Mouse (Mus musculus) erythroblast, embryonic 14.5 days (primary cell): ENCODE data around the gene Eras. TPM values are rescaled to one million over a fixed set of nuclear protein-coding genes. Genes with fewer than 3 reads are reported as not detected.

ENCODE experiments used
- H3K27me3 ChIP-seq: 2 replicates; pipeline ENCODE4 v1.6.1; 2012; ENCODE audit warnings: inconsistent platforms; ENCODE audit not compliant: control insufficient read depth
- H3K36me3 ChIP-seq: 2 replicates; pipeline ENCODE4 v1.6.1; 2012; ENCODE audit warnings: mild to moderate bottlenecking, inconsistent platforms; ENCODE audit not compliant: control insufficient read depth
- H3K4me1 ChIP-seq: 2 replicates; pipeline ENCODE4 v1.6.1; 2012; ENCODE audit warnings: inconsistent platforms; ENCODE audit not compliant: control insufficient read depth
- H3K4me3 ChIP-seq: replicated peaks from 2 replicates; pipeline ENCODE3; 2012; ENCODE audit warnings: moderate library complexity, mild to moderate bottlenecking, inconsistent platforms
- H3K9me3 ChIP-seq: 2 replicates; pipeline ENCODE4 v1.6.1; 2012; ENCODE audit warnings: low read length, inconsistent platforms, mixed read lengths; ENCODE audit not compliant: control insufficient read depth
- GATA1 ChIP-seq: IDR thresholded peaks from 2 replicates; pipeline ENCODE4 v1.6.1; 2012; ENCODE audit warnings: low read length, inconsistent platforms, mixed read lengths
- TAL1 ChIP-seq: IDR thresholded peaks from 3 replicates; pipeline ENCODE4 v1.6.1; 2012; ENCODE audit warnings: low read length, inconsistent platforms, mixed read lengths
- polyA plus RNA-seq: library from polyadenylated mRNA; stranded (reverse); fragments of >175 nt; gene quantifications from 2 replicates; pipeline ENCODE4 v1.2.3, GENCODE M21; 2012

Eras gene
- polyA plus RNA-seq, 1 experiment: not detected

- H3K4me3 ChIP-seq: no peak overlapping the region
- no peaks in the 10 kb centered on the region for H3K27me3 ChIP-seq
- H3K36me3 ChIP-seq: no peaks in the 10 kb centered on the region; the same call in 1 of the 2 replicates
- H3K4me1 ChIP-seq: peaks cover 16% of the 10 kb centered on the region
- H3K9me3 ChIP-seq: peaks cover 9% of the 10 kb centered on the region
- no peak for TF ChIP-seq GATA1
- no peak for TF ChIP-seq TAL1
Measured at GRCm38 (mm10) chrX:7950091-7950490, 21.7 kb upstream of the Eras start.

DNA sequence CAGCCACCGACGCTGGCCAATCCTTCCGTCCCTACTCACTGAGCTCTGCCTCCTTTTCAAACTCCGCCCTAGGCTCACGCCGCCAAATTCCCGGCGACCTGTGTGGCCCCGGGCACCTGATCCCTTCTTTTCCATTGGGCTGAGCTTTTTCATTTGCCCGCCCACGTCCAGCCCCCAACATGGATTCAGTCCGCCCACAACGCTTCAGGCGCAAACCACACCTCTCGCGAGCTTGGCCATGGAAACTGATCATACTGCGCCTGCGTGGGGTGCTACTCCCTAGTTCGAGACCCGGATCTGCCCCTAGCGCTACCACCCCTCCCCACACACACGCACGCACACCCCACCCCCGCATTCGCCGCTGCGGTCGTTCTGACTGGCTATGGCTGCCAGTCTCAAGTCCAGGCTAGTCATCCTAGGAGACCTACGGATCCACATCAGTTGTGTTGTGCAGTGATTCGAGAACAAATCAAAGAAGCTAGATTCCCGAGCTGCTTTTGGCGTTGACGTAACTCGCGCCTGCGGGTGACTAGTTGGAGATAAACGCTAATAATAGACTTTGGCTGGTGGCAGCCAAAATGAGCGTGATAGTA, 19.6 kb upstream of the Eras start:
- no peaks in the 10 kb centered on the region; the same call in 1 of the 2 replicates for H3K36me3 ChIP-seq
- H3K4me3 ChIP-seq: peak overlapping the region; percentile 74

DNA sequence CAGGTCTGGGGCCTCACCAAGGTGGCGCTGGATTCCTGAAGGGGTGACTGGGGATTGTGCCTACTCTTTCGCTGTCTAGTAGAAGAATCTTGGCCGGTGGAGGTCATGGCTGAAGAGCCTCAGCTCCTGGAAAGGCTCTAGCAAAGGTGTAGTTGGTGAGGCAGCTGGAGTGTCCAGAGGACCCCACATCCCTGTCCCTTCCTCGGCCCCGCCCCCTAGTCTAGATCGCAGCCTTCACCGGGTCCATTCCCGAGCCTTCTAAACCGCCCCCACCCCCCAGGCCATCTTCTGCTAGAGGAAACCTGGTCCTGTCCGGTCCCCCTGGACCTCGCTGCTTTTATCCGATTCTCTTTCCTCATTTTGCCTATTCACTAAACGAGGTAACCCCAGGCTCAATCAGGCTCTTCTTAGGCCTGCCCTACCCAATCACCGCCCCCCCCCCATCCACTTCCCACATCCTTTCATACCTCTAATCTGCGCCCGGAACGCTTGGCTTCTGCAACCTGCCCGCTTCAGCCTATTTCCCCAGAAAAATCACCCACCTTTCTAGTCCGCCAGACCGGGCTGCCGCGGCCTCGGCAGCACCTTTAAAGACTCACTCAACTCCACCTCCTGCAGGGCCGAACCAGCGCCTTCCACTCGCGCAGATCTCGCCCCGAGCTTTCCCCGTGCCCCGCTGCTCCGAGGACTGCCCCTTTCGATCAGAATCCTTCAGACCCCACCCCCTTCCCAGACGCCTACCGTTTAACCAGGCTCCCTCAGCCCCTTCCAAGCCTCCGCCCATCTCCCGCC, 18.9 kb upstream of the Eras start, which contains the start of gene Hdac6:
Gene Hdac6, minus strand, starts transcription at position 782 of the 792 bp plus-strand sequence.
- peak within 1 kb of the TSS; percentile 74 for H3K4me3 ChIP-seq
- TF ChIP-seq GATA1 (no peak), TAL1 (no peak)
- no peaks in the 10 kb centered on the region for H3K27me3 ChIP-seq
- H3K9me3 ChIP-seq: peaks cover 9% of the 10 kb centered on the region
- H3K4me1 ChIP-seq: peaks cover 16% of the 10 kb centered on the region
- no peaks in the 10 kb centered on the region; the same call in 1 of the 2 replicates for H3K36me3 ChIP-seq

More for the DNA sequence above, 19.6 kb upstream of the Eras start:
- peaks cover 16% of the 10 kb centered on the region for H3K4me1 ChIP-seq
- no peak for TF ChIP-seq TAL1
- no peak for TF ChIP-seq GATA1
- no peaks in the 10 kb centered on the region for H3K27me3 ChIP-seq
- H3K9me3 ChIP-seq: peaks cover 9% of the 10 kb centered on the region

DNA sequence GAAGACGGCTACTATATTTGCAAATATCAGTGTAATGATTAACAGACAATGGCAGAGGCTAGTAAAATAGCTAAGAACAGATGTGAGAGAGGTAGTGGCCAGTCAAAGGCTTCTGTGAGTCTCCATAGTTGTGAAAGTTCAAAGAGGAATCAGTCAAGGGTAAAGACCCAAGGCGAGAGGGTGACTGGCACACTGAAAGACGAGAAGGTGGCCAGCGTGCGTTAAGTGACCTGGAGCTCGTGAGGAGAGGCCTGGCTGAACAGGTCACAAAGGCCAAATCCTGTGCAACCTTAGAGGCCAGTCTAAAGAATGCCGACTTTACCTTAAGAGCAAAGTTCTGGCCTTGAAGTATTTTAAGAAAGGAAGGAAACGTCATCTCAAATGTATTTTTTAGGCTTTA, 17.2 kb upstream of the Eras start:
- H3K36me3 ChIP-seq: peaks cover 4% of the 10 kb centered on the region; the same call in 1 of the 2 replicates

GRCm38 (mm10) chrX:7937667-7938066, 9.3 kb upstream of the Eras start:
- Histone ChIP-seq H3K9me3 (peaks cover 4% of the 10 kb centered on the region; the same call in 1 of the 2 replicates), H3K27me3 (no peaks in the 10 kb centered on the region), H3K4me1 (peaks cover 3% of the 10 kb centered on the region), H3K4me3 (no peak overlapping the region), H3K36me3 (peaks cover 26% of the 10 kb centered on the region)
- TF ChIP-seq TAL1 (no peak), GATA1 (no peak)

More for the DNA sequence above, 17.2 kb upstream of the Eras start:
- TF ChIP-seq TAL1 (no peak), GATA1 (no peak)
- Histone ChIP-seq H3K9me3 (peaks cover 9% of the 10 kb centered on the region), H3K4me3 (no peak overlapping the region), H3K27me3 (no peaks in the 10 kb centered on the region), H3K4me1 (peaks cover 16% of the 10 kb centered on the region)

- peaks cover 26% of the 10 kb centered on the region for H3K36me3 ChIP-seq
Measured at GRCm38 (mm10) chrX:7936874-7937273, 8.5 kb upstream of the Eras start.

GRCm38 (mm10) chrX:7927116-7927515, 1.3 kb downstream of the Eras start:
- TF ChIP-seq TAL1 (no peak), GATA1 (no peak)
- Histone ChIP-seq H3K4me1 (no peaks in the 10 kb centered on the region), H3K4me3 (no peak overlapping the region), H3K9me3 (peaks cover 19% of the 10 kb centered on the region), H3K27me3 (peaks cover 81% of the 10 kb centered on the region), H3K36me3 (peaks cover 5% of the 10 kb centered on the region)

More at GRCm38 (mm10) chrX:7936874-7937273, 8.5 kb upstream of the Eras start:
- Histone ChIP-seq H3K4me3 (no peak overlapping the region), H3K27me3 (no peaks in the 10 kb centered on the region), H3K9me3 (peaks cover 4% of the 10 kb centered on the region; the same call in 1 of the 2 replicates), H3K4me1 (peaks cover 3% of the 10 kb centered on the region)
- TF ChIP-seq TAL1: no peak
- TF ChIP-seq GATA1: no peak

GRCm38 (mm10) chrX:7926266-7926665, 2.1 kb downstream of the Eras start:
- Histone ChIP-seq H3K9me3 (peaks cover 21% of the 10 kb centered on the region), H3K27me3 (peaks cover 89% of the 10 kb centered on the region), H3K4me1 (no peaks in the 10 kb centered on the region), H3K36me3 (peaks cover 5% of the 10 kb centered on the region), H3K4me3 (no peak overlapping the region)
- no peak for TF ChIP-seq TAL1
- no peak for TF ChIP-seq GATA1

- no peak overlapping the region for H3K4me3 ChIP-seq
- H3K27me3 ChIP-seq: peaks cover 90% of the 10 kb centered on the region
- peaks cover 13% of the 10 kb centered on the region for H3K9me3 ChIP-seq
- H3K36me3 ChIP-seq: no peaks in the 10 kb centered on the region
- TF ChIP-seq GATA1 (no peak), TAL1 (no peak)
- no peaks in the 10 kb centered on the region for H3K4me1 ChIP-seq
Measured at GRCm38 (mm10) chrX:7922032-7922431, 6.4 kb downstream of the Eras start.
